Mouse (Mus musculus) spleen, postnatal 36 days (tissue): ENCODE measurements at regions not wholly inside any gene's neighbourhood (a gene's known extent, or its start where the extent isn't known, plus 50 kb on each side); places are given as distances from the start of the nearest gene placed in this dataset.

Experiments used
- DNase-seq, 2 experiments: peaks; one replicate each; pipeline ENCODE4 v3.0.0; 2022; ENCODE audit warnings: low spot score in 2 of 2, mixed read lengths in 1 of 2

- no peak for DNase-seq
These were observed 97.2 kb upstream of the Pam start for GRCm38 (mm10) chr1:98192671-98193070.

- no peak for DNase-seq
These were observed 96.6 kb upstream of the Pam start for GRCm38 (mm10) chr1:98192044-98192484.

- no peak for DNase-seq
These were observed 95.9 kb upstream of the Pam start for GRCm38 (mm10) chr1:98191331-98191730.

- DNase-seq, result no peak
These were observed 95.3 kb upstream of the Pam start for GRCm38 (mm10) chr1:98190741-98191140.

GRCm38 (mm10) chr1:98189991-98190471 lies 94.6 kb upstream of the Pam start:
- DNase-seq, result no peak

- DNase-seq, result no peak
These were observed 84.9 kb upstream of the Pam start for GRCm38 (mm10) chr1:98180372-98180771.

DNA sequence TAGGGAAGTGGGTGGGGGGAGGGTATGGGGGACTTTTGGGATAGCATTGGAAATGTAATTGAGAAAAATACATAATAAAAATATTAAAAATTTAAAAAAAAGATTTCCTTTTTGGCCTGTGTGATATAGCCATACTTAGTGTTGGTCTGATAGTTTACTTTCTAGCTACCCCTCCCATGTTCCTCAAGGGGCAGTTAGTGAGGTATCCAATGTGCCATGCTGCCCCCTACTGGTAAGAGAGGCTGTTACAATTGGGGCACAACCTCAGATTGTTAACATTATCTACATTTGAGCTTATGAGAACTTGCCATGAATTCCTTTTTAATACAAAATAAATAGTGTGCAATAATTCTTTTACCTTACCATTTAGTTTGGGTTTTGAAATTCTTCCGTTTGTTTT lies 83.6 kb upstream of the Pam start:
- DNase-seq, result peak in 1 of 2 experiments; percentile 25

DNA sequence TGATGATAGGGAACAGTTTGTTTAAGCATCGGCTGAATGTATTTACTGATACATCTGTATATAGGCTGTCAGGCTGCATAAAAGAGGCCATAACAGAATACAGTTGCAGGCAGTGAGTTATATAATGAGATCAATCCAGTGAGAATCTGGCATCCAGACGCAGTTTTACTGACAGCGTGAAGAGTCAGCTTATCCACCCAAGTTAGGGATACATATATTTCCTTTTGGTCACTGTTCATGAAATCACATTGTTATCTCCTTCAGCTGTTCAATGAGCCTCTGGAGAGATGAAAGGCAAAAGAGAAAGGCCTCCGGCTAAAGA lies 79.3 kb upstream of the Pam start:
- DNase-seq, result no peak

- no peak for DNase-seq
These were observed 78.7 kb upstream of the Pam start for GRCm38 (mm10) chr1:98173907-98174810.

DNA sequence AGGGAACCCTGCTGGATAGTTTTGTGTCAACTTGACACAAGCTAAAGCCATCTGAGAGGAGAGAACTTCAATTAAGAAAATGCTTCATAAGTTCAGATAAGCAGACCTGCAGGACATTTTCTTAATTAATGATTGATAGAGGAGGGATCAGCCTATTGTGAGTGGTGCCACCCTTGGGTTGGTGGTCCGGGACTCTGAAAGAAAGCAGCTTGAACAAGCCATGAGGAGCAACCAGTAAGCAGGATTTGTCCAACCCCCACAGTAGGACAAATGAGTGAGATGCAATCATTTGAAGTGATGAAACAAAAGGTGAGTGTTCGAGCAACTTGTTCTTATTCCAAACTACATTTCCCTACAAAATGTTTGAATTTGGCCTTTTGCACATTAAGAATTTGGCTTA lies 78.0 kb upstream of the Pam start:
- no peak for DNase-seq

DNA sequence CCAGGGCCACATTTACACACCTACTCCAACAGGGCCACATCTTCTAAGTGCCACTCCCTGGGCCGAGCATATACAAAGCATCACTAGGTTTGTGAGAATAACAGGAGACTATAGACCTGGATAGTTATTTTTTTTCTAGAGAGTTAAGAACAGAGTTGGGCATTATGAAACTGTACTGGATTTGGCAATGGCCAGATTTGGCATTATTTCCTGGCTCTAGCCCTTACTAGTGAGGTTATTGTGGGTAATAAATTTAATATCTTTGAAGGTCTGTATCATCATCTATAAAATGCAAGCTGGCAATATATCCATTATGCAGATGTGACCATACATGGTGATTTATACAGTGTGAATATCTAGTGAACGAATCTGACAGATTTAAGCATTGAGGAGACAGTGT lies 75.8 kb upstream of the Pam start:
- DNase-seq, result no peak

GRCm38 (mm10) chr1:98169352-98169751 lies 73.9 kb upstream of the Pam start:
- no peak for DNase-seq

DNA sequence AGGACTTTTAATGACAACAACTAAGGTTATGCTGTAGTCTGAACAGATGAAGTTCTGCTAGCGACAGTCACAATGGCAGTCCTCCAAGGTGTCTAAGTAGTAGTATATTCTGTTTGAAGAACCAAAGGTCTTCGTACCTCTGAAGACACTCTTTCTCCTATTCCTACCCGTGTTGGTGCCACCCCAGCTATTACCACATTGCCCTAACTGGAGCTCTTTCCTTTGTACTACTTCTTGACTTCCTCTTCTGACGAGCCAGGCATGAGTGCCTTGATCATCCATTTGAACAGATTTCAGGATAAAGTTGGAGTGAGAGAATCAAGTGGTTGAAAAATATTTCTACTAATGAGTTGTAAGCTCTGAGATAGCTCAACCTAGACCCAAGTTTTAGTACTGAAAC lies 72.4 kb upstream of the Pam start:
- no peak for DNase-seq

DNA sequence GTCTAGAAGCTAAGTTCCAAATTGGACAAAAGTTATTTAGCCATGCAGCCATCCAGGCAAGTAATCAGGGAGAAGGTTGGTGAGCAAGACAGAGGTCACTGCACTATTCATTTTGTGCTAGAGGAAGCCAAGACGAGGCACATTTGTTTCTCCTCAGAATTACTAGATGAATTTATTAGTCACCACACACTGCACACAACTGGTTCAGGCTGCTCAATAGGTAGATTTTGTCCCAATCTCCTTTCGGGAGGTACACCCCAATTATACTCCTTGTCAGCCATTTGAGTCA lies 67.1 kb upstream of the Pam start:
- DNase-seq, result no peak

GRCm38 (mm10) chr1:98161882-98162638 lies 66.6 kb upstream of the Pam start:
- no peak for DNase-seq

- no peak for DNase-seq
These were observed 63.5 kb upstream of the Pam start for GRCm38 (mm10) chr1:98158969-98159368.

DNA sequence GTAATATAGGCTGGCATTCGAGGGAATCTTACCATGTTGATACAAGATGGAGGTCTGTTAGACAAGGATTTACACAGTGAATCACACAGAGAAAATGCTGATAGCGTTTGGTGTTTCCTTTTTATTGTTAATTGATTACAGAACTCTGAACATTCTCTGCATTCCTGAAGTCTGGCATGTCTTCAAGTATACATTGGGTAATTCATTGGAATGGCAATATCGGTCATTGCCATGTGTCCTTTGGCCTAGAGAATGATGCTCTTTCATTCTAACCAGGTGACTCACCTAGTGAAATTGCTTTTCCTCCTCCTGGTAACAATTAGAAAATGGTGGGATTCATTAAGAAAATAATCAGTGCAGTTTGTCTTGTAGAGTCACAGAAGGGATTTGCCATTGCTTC lies 51.9 kb upstream of the Pam start:
- DNase-seq, result no peak
